Mouse (Mus musculus): ENCODE results near the gene Xk.
"Not testable (repeated sequence)": the region's sequence is repeated elsewhere in the genome, so short reads cannot be mapped to it uniquely, and the experiment has no call there.

Xk gene

DNA sequence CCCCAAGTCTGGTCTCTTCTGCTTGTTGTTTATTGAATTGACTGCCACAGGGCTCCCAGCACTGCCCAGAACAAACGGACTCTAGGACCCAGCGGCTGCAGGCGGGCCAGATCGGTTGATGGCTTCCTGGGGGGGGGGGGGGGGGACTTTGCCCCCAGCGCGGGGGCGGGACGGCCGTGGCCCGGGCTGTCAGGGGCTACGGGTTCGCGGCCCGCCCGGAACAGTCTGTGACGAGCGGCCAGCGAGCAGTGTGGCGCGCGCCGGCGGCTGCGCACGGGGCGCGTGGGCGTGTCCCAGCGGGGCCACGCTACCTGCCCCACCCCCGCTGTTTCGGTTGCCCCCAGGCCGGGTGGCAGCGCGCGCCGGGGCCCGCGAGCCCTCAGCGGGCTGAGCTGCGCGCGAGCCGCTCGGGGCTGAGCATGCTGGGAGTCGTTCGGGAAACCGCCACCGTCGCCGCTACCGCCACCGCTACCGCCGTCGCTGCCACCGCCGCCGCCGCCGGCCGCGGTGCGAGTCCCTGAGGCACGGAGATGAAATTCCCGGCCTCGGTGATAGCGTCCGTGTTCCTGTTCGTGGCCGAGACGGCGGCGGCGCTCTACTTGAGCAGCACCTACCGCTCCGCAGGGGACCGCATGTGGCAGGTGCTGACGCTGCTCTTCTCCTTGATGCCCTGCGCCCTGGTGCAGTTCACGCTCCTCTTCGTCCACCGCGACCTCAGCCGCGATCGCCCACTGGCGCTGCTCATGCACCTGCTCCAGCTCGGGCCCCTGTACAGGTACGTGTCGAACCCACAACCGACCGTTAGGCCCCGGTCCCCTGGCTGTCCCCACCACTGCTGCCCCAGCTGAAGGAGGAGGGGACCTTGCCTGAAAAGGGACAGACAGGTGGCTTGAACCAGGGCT lies at the start of gene Xk:
Gene Xk (plus strand): TSS at position 297 of the 902 bp plus-strand sequence.
- peak; percentile 31 to 33 for DNase-seq (ENCODE audit: low spot score in 2 of 2)

DNA sequence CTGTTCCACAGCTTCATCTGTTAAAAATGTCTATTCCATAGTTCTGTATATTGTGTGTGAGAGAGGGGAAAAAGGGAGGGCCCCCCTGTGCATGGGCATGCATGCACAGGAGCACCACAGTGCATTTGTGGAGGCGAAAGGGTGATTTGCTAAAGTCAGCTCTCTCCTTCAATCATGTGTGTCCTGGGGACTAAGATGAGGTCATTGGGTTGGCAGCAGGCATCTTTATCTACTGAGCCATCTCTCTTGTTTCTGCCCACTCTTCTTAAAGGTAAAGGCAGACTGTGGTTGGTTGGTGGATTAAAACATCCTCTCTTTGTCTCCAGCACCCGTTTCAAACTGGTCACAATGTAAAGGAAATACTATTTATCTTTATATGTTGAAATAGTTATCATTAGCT lies 45.5 kb upstream of the Xk start:
- DNase-seq (ENCODE audit: low spot score in 2 of 2) = no peak

DNA sequence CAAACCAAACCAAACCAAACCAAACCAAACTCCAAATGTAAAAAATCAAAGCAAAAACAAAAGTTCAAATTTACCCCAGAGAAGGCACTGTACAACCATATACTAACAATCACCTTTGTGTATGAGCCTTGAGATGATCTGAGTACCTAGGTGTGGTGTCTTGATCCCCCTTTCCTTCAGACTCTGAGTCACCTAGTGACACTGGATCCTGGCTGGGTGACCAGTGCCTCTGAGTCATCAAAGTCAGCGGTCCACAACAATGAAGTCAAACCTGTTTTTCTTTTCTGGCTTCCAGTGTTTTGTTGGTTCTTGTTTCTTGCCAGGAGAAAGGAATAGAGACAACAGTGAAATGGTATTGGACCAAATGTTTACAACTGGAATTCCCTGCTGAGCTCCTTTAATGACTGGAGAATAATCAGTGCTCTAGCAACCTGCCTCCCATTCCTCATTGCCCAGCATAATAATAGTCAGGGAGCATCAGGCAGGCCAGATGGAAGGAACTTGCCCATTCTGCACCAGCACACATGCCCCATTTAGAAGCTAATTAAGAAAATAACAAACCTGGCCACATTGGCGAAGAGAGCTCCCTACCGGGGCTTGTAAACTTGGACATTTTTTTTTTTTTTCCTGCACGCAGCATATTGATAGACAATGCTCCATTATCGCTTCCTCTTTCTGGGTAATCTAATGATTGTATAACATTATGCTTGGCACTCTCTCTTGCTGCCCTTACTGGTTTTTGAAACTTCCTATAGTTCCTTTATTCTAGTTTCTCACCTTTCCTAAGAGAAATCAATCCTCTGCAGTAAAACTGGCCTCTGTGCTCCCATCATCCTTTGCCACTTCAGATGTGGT lies 31.6 kb upstream of the Xk start:
- DNase-seq (ENCODE audit: low spot score in 2 of 2) = no peak

DNA sequence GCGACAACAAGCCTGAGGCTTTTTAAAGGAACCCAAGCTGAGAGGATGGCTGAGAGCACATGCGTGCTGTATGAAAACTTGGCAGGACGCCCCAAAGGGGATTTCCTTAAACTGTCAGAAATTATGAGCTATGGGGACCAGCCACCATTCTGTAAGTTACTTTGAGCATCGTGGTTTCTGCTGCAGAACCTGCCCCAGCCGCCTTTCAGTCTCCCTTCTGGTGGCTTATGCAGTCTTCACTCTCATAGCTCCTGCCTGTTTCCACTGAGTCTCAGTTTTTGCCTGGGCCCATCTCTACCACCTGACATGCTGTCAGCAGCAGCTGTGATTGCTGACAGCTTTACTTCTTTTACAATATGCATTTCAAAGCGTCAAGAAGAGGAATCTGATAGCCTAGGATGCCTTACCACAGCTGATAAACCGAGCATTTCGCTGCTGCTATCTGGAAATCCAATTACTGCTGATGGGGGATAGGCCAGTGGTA lies 29.1 kb upstream of the Xk start:
- DNase-seq (ENCODE audit: low spot score in 2 of 2) = no peak

DNA sequence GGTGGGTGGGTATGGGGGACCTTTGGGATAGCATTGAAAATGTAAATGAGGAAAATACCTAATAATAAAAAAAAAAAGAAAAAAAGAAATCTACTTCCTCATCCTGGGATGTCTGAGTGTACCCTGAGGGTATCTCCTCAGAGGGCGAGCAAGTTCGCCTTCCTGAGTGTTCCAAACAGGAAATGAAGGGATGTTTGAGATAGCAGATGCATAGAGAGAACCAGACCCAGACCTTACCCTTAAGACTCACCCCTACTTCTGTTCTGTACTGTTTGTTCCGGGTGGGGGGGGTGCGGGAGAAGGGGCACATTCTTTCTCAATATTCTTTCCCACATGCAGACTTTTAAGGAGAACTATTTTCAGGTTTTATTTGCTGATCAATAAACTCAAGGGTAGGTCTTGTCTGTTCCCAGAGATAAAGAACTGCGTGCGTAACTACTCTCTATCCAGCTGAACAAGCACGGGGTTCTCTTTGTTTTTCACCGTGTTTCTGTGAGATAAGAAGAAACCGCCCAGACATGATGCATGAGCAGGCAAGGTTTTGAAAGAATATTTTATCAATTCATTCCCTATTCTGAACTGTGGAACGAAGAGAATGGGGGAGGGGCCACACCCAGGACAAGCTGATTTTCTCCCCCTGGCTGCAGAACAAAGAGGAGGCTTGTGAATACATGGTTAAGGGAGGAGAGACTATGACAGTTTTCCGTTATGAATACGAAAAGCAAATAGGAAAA lies 27.8 kb upstream of the Xk start:
- no peak for DNase-seq (ENCODE audit: low spot score in 2 of 2)

DNA sequence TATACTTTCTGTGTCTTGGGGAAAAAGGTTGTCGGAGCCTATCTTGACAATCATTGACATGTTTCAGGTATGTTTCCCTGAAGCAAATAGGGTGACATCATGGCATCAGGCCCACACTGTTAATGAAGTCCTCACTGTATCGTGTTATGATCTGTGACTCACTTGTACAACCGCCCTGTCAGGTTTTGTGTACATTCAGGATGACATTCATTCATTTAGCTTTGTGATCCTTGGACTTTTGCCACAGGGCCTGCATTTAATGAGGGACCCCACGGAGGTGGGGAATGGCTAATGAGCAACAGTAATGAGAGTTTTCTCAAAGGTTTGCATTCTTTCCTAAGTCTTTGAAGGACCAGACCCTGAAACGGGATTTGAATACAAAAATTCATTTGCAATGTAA lies 23.6 kb upstream of the Xk start:
- DNase-seq (ENCODE audit: low spot score in 2 of 2) = no peak

DNA sequence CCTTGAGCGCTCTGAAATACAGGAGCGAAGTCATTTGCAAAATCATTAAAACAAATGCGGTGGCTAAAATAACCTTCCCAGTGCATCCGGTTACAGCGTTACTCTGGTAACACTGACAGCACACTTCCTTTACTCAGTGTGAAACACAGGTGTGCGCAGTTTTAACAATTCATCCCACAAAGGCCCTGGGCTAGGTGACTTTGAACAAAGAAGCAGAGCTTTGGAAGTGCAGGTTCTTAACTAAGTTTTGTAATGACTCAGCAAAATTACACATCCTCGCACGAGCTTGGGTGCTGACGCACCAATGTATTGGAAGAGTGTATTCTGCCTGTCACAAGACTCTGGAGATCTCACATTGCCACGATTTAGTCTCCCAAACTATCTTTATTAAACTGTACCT lies 18.6 kb upstream of the Xk start:
- DNase-seq (ENCODE audit: low spot score in 2 of 2) = no peak

DNA sequence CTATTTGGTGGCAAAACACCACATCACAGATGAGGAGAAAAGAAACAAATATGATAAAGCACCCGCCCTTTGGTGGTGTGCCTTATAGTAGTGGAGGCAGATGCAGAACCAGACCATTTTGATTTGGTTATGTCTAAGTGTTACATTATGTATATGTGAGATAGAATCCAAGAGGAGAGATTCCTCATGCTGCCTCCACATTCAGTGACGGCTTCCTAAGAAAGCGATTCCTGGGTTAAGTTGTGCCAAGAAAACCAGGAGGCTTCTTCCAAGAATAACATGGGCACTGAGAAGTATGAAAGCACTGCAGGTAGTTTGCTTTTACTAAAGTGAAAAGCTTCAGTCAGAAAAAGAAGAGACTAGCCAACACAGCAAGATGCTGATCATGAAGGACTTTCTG lies 17.7 kb upstream of the Xk start:
- no peak for DNase-seq (ENCODE audit: low spot score in 2 of 2)

DNA sequence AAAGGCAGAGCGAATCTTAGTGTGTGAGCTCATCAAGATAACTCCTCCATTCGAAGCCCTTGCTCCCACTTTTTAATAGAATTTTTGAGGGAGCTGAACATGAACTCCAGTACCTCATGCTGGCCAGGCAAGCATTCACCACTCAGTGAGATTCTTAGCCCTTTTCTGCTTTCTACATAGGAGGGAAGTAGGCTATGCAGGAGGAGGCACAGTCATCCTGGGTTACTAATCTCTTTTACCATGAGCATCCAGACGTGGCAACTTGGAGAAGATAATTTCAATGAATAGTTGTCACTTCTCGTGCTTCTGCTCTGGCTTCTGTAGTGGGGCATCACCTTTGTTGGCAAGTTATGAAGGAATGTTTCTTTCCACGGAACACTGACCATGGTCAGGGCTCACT lies 15.8 kb upstream of the Xk start, which contains the start of gene Gm14862:
Gene Gm14862 (minus strand): TSS at position 134 of the 400 bp plus-strand sequence.
- DNase-seq (ENCODE audit: low spot score in 2 of 2) = no peak

DNA sequence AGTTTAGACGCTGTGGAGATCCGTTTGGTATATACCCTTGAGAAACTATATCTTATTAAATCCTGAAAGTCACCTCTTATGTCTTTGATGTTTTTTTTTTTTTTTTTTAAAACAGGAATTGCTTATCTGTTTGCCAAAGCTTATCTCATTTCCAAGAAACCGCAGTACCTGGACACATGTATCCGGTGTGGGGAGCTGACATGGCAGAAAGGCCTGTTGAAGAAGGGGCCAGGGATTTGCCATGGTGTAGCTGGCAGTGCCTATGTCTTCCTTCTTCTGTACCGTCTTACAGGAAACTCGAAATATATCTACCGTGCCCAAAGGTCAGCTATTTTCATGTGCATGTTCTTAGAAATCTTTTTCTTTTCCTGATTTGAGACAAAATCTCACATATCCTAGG lies 14.7 kb upstream of the Xk start:
- DNase-seq (ENCODE audit: low spot score in 2 of 2) = no peak

DNA sequence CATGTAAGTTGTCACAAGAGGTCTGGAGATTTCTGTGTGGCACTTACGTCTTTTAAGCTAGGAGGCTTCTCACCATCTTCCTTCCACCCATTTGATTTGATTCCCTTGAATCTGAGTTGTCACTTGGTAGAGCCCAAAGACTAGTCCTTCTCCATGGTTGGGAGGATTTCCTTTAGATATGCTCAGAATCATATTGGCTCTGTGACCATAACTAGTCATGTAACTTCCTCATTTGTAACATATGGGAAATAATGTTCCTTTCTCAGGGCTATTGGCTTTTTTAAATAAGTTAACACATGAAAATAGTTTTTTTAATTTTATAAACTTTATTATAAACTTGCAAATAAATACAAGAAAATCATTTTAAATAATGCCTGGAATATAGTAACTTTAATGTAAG lies 13.3 kb upstream of the Xk start:
- no peak for DNase-seq (ENCODE audit: low spot score in 2 of 2)

DNA sequence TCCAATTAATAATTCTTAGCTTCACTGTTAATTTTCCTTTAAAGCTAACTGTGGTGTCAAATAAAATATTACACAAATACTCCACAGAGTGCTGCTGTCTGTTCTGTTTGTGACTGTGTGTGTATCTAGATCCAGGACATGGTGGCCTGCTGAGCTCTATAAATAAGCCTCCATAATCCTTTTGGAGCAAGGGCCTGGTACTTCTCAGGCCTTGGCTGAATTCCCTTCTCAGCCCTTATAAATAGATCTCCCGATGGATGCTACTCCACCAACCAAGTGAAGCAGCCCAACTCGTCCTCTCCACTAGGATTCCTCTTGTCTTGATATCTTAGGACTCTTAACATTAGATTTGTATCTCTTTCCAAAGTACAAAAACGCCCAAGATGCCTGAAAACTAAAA lies 1.4 kb upstream of the Xk start:
- DNase-seq (ENCODE audit: low spot score in 2 of 2) = peak; percentile 5 to 14

DNA sequence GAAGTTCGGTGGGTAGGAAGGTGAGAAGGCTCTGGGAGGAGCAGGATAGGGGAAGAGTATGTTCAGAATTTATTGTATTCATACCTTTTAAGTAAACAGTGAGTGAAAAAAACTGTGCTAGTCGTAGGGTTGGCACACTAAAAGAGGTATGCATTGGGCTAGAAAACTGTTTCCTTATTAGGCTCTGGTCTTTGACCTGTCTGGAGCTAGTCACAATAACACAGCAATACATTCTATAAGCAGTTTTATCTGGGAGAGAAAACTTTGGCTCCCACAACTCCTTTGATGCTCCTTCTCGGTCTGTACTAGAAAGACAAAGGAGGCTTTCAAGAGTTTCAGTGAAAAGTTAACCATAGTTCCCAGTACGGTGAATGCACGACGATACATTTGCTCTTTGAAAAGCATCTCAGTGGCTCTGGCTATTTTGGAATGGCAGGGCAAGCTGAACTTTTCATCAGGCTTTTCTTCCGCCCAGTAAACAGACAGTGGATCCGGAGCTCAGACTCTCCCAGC lies 553 bp upstream of the Xk start:
- no peak for DNase-seq (ENCODE audit: low spot score in 2 of 2)

DNA sequence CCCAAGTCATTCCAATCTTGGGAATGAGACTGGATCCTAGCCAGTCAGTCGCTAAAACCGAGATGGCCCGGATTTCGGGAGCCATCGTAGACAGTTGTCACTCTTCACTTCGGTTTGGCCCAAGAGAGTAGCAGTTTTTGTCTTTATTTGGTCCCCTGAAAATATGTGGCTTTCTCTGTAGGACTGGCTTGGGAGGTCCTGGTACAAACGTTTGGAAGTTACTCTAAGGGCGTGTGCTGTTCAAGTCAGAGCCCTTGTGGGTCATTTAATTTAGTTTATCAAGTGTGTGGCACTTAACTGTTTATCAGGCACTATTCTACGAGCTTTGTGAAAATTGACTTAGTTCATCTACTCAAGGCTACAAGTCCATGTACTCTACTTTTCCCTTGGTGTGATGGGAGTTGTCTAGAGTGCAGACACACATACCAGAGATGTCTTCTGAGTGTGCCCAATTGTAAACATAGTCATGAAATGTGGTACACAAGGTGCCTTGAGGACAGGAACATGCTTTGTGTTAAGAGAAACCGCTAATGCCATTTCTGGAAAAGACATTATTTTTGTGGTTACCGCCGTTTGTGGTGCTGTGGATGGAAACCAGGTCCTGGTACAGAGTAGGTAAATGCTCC lies 934 bp downstream of the Xk start:
- no peak for DNase-seq (ENCODE audit: low spot score in 2 of 2)

DNA sequence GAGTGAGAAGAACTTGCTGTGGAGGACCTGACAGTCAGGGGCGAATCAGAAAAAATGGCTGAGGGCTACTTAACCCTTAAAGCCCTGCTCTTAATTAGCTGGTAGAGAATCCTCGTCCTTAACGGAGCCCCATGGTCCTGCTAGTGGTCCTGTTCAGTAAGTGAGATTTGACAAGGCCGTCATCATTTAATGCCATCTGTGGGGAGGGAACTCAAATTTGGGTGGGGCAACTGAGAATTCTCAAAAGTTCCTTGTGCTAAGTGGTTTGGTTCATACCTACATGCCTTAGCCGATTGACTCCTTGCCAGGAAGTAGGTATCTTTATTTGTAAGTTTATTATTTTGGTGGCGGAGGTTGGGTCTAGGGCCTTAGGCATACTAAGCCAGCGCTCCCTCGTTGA lies 1.8 kb downstream of the Xk start:
- DNase-seq (ENCODE audit: low spot score in 2 of 2) = no peak

DNA sequence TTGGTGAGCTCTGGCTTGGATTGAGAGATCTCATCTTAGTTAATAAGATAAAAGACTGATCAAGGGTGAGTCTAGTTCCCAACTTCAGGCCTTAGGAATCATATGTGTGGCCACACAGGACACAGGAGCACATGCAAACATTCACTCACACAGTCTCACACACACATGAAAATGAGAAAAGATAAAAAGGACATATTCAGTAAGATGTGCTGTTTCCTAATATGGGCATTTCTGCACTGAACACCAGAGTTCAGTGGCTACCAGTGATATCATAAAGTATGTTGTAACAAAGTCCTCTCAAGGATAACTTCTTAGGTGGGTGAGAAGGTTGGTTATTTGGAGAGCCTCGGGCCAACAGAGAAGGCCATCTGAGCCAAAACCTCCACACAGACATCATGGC lies 10.9 kb downstream of the Xk start, which contains the start of gene H2al1m:
Gene H2al1m (plus strand): TSS at position 301 of the 400 bp plus-strand sequence.
- DNase-seq (ENCODE audit: low spot score in 2 of 2) = not testable (repeated sequence)

DNA sequence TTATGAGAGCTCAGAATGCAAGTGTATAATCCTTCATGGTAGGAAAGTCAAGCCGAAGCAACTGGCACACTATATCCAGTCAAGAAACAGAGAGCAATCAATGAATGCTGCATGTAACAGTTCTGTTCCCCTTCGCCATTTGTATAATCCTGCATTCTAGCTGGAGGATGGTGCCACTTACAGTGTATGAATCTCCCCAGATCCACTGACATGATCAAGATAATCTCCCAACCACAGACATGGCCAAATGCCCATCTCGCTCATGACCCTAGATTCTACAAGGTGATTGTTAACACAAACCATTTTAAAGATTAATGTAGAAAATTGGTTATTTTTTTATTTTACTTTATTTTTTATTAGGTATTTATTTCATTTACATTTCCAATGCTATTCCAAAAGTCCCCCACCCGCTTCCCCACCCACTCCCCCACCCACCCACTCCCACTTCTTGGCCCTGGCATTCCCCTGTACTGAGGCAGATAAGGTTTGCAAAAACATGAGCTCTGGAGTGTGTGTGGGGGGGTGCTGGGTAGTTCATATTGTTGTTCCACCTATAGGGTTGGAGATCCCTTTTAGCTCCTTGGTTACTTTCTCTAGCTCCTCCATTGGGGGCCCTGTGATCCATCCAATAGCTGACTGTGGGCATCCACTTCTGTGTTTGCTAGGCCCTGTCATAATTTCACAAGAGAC lies 20.7 kb downstream of the Xk start:
- DNase-seq (ENCODE audit: low spot score in 2 of 2) = not testable (repeated sequence)

DNA sequence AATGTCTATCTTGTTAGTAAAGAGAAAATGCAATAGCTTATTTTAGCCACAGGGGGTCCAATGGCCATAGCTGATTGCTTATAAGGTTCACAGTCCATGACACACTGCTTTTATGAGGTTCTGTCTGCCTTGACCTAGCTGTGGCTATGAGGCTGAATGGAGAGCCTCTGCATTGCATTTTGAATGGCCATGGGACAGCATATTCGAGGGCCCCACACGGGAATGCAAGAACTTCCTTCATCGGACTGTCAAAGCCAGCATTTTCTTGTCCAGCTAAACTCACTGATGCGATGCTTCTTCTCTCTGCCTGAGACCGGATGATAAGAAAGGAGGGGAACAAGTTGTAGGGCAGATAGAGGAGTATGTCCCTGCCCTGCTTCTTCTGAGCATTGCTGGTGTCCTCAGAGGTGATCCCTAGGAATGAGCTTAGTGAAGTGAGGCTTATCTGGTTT lies 25.9 kb downstream of the Xk start:
- DNase-seq (ENCODE audit: low spot score in 2 of 2) = no peak

DNA sequence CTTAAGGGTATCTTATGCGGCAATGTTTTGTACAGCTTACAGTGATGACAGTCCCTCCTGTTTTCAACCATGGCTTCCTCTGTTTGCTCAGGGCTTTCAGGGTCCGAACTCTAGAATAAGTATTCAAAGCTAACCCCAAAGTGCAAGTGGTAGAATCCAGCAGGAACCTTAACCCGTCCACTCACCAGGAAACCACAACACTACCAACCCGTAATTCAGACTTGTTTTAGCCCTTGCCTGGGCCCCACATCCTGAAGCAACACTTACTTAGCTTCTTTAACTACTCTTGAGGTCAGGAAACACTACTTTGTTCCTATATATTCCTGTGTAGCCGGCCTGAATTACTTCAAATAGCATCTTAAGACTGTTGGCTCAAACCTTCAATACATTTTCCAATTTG lies 30.2 kb downstream of the Xk start:
- no peak for DNase-seq (ENCODE audit: low spot score in 2 of 2)

DNA sequence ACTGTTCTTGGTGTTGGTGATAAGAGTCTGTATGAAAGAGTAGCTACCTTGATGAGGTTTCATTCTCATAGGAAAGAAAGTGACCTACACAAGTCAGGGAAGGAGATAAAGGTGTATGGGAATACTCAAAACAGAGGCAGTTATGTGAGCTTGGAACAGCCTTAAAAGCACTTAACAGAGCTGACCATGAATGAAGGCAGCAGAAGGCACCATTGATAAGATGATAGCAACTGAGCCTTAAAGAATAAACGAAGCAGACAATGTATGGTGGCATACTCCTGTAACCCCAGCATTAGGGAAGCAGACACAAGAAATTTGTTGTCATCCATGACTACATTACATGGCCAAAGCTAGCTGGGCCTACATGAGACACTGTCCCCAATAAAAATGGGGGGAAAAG lies 30.9 kb downstream of the Xk start:
- DNase-seq (ENCODE audit: low spot score in 2 of 2) = no peak

Measured in heart, adult 9 months (tissue).